Mouse (Mus musculus): Measurements from ENCODE around the gene Cldn34c4. TPM values are rescaled to one million over a fixed set of nuclear protein-coding genes. Genes with fewer than 3 reads are reported as not detected.

The Cldn34c4 gene
- not detected in 4 replicates for total RNA-seq (2023; ENCODE audit: inconsistent age)

GRCm38 (mm10) chrX:127736454-127736853, at the start of gene Cldn34c4:
Gene Cldn34c4, minus strand, starts transcription at chrX:127736554.

All from B cell, adult (primary cell).